Mouse (Mus musculus) erythroid progenitor cell, adult 5-6 weeks (primary cell): ENCODE results near the gene Metrn. TPM values are rescaled to one million over a fixed set of nuclear protein-coding genes. Genes with fewer than 3 reads are reported as not detected.
A peak's percentile ranks its signal among the peaks of the same experiment; 100 is the strongest.

Experiments
- ATAC-seq: replicated peaks from 2 replicates; pipeline ENCODE4 v1.8.0; 2016; ENCODE audit warnings: moderate number of reproducible peaks, mild to moderate bottlenecking, moderate TSS enrichment, inconsistent platforms; ENCODE audit not compliant: poor library complexity, low FRiP score, severe bottlenecking
- total RNA-seq, 2 experiments: library from RNA; stranded (forward) in 1 of 2; stranded (reverse) in 1 of 2; fragments of 150-400 nt in 1 of 2; fragments of 186-747, 209-891 nt in 1 of 2; gene quantifications; 2 replicates each; pipeline versions ENCODE4 v1.2.3 to v1.2.4; 2015 to 2017; ENCODE audit warnings: low replicate concordance in 2 of 2

Metrn gene
- total RNA-seq, 2 experiments from 2014 or later = 5.4 TPM; not detected in 1

- ATAC-seq = peak; percentile 80
Observed at GRCm38 (mm10) chr17:25832436-25833290, 35.7 kb upstream of the Metrn start.

GRCm38 (mm10) chr17:25831451-25832281, 34.7 kb upstream of the Metrn start:
- no peak for ATAC-seq

GRCm38 (mm10) chr17:25830806-25831431, 34.0 kb upstream of the Metrn start:
- no peak for ATAC-seq

GRCm38 (mm10) chr17:25830200-25830753, 33.3 kb upstream of the Metrn start:
- ATAC-seq = no peak

GRCm38 (mm10) chr17:25829558-25830017, 32.7 kb upstream of the Metrn start:
- no peak for ATAC-seq

GRCm38 (mm10) chr17:25828712-25829557, 32.0 kb upstream of the Metrn start, which contains the start of gene Jmjd8:
Jmjd8 (plus strand) TSS chr17:25828867.
- peak; percentile 62 for ATAC-seq

- ATAC-seq = no peak
Observed at GRCm38 (mm10) chr17:25828223-25828594, 31.3 kb upstream of the Metrn start.

GRCm38 (mm10) chr17:25827546-25828222, 30.7 kb upstream of the Metrn start:
- no peak for ATAC-seq

- ATAC-seq = no peak
Observed at GRCm38 (mm10) chr17:25827011-25827410, 30.1 kb upstream of the Metrn start.

GRCm38 (mm10) chr17:25825984-25826570, 29.1 kb upstream of the Metrn start:
- no peak for ATAC-seq

- no peak for ATAC-seq
Observed at GRCm38 (mm10) chr17:25825311-25825710, 28.4 kb upstream of the Metrn start.

- ATAC-seq = no peak
Observed at GRCm38 (mm10) chr17:25824362-25825142, 27.6 kb upstream of the Metrn start.

GRCm38 (mm10) chr17:25823452-25823851, 26.5 kb upstream of the Metrn start, which contains the start of gene Wdr24:
Wdr24 (plus strand) TSS chr17:25823627.
- ATAC-seq = peak; percentile 88

- peak; percentile 72 for ATAC-seq
Observed at GRCm38 (mm10) chr17:25818851-25819780, 22.2 kb upstream of the Metrn start.

GRCm38 (mm10) chr17:25817662-25818061, 20.7 kb upstream of the Metrn start:
- no peak for ATAC-seq

GRCm38 (mm10) chr17:25813471-25813870, 16.5 kb upstream of the Metrn start:
- peak; percentile 45 for ATAC-seq
